Mouse (Mus musculus) heart, embryonic 14.5 days (tissue): ENCODE measurements around the gene Gm17018. TPM values are rescaled to one million over a fixed set of nuclear protein-coding genes. Genes with fewer than 3 reads are reported as not detected.

ENCODE experiments used
- ATAC-seq: fragments of 200-750 bp; cut with Nextera tagmentation; 2 replicates; pipeline ENCODE4 v1.8.0; 2017; ENCODE audit warnings: low read depth, moderate TSS enrichment; ENCODE audit not compliant: insufficient number of reproducible peaks, insufficient read depth, low FRiP score
- H3K27ac ChIP-seq, 2 experiments: fragments of 200-500 bp in 1 of 2; fragments of 300-500 bp in 1 of 2; sonication (generic) in 1 of 2; replicated peaks in 1 of 2; 2 replicates each; pipeline ENCODE4 v1.5.1; 2012 to 2014; ENCODE audit warnings: low read depth in 2 of 2, low read length in 2 of 2, control low read depth in 1 of 2, mild to moderate bottlenecking in 1 of 2, mixed read lengths in 1 of 2; ENCODE audit not compliant: control insufficient read depth in 1 of 2, insufficient read depth in 1 of 2
- H3K27me3 ChIP-seq: fragments of 300-500 bp; sonication (generic); 2 replicates; pipeline ENCODE4 v1.6.1; 2014; ENCODE audit warnings: mild to moderate bottlenecking, low read length, control low read depth; ENCODE audit not compliant: control insufficient read depth, insufficient read depth
- H3K36me3 ChIP-seq: fragments of 300-500 bp; sonication (generic); 2 replicates; pipeline ENCODE4 v1.6.1; 2014; ENCODE audit warnings: mild to moderate bottlenecking, control low read depth, low read length, mixed read lengths; ENCODE audit not compliant: control insufficient read depth, insufficient read depth
- H3K4me1 ChIP-seq, 2 experiments: fragments of 200-500 bp in 1 of 2; fragments of 300-500 bp in 1 of 2; sonication (generic) in 1 of 2; 2 replicates each; pipeline ENCODE4 v1.6.1; 2012 to 2014; ENCODE audit warnings: low read length in 2 of 2, control low read depth in 1 of 2, mixed read lengths in 1 of 2; ENCODE audit not compliant: control insufficient read depth in 2 of 2, insufficient read depth in 2 of 2
- H3K4me2 ChIP-seq: fragments of 300-500 bp; sonication (generic); 2 replicates; pipeline ENCODE4 v1.6.1; 2014; ENCODE audit warnings: mild to moderate bottlenecking, low read length
- H3K4me3 ChIP-seq, 2 experiments: fragments of 200-500 bp in 1 of 2; fragments of 300-500 bp in 1 of 2; sonication (generic) in 1 of 2; 2 replicates each; pipeline ENCODE4 v1.5.1; 2012 to 2014; ENCODE audit warnings: low read length in 2 of 2, mild to moderate bottlenecking in 2 of 2, control low read depth in 1 of 2, low read depth in 1 of 2, moderate library complexity in 1 of 2; ENCODE audit not compliant: control insufficient read depth in 1 of 2, insufficient read depth in 1 of 2
- H3K9ac ChIP-seq: fragments of 300-500 bp; sonication (generic); 2 replicates; pipeline ENCODE4 v1.6.1; 2014; ENCODE audit warnings: mild to moderate bottlenecking, low read length
- H3K9me3 ChIP-seq: fragments of 300-500 bp; sonication (generic); 2 replicates; pipeline ENCODE4 v1.6.1; 2016; ENCODE audit warnings: low read length, control low read depth; ENCODE audit not compliant: control insufficient read depth
- WGBS: fragments of 180-500 bp; shearing (Covaris S2); extraction: QIAGEN DNeasy Blood & Tissue Kit; methylation state at CpG from one replicate; pipeline ENCODE4 v1.1.7; 2014; 5-methylcytosine and 5-hydroxymethylcytosine counted together
- polyA plus RNA-seq: library from polyadenylated mRNA; unstranded; fragments of >200 nt; fragmentation: Nextera tagmentation; extraction: Ambion mirVana; gene quantifications from 2 replicates; pipeline ENCODE4 v1.2.1, GENCODE M21; 2014

Gene Gm17018
- polyA plus RNA-seq, 1 experiment from 2014 or later: 38.2 TPM

GRCm38 (mm10) chr19:45549948-45550347 is 10.5 kb upstream of the Gm17018 start:
- Histone ChIP-seq H3K9ac (no peak overlapping the region), H3K36me3 (peaks cover 28% of the 10 kb centered on the region), H3K27ac (no peak overlapping the region), H3K4me2 (no peak overlapping the region), H3K4me3 (no peak overlapping the region), H3K9me3 (no peaks in the 10 kb centered on the region), H3K27me3 (peaks cover 15% of the 10 kb centered on the region), H3K4me1 (no peaks in the 10 kb centered on the region)
- ATAC-seq: no peak
- WGBS: 80% methylated on average over 4 of the region's 4 CpGs

GRCm38 (mm10) chr19:45552187-45552586 is 8.2 kb upstream of the Gm17018 start:
- H3K27ac ChIP-seq: no peak overlapping the region
- no peak overlapping the region for H3K4me3 ChIP-seq
- no peak overlapping the region for H3K9ac ChIP-seq
- no peaks in the 10 kb centered on the region for H3K4me1 ChIP-seq
- ATAC-seq: peak; percentile 12; the same call in 1 of the 2 replicates
- peaks cover 37% of the 10 kb centered on the region for H3K36me3 ChIP-seq
- WGBS: 54% methylated on average over 6 of the region's 6 CpGs
- H3K9me3 ChIP-seq: no peaks in the 10 kb centered on the region
- H3K27me3 ChIP-seq: no peaks in the 10 kb centered on the region
- no peak overlapping the region for H3K4me2 ChIP-seq

- Histone ChIP-seq H3K4me1 (no peaks in the 10 kb centered on the region), H3K9me3 (no peaks in the 10 kb centered on the region), H3K4me2 (no peak overlapping the region), H3K9ac (no peak overlapping the region), H3K4me3 (no peak overlapping the region), H3K27me3 (no peaks in the 10 kb centered on the region), H3K27ac (no peak overlapping the region), H3K36me3 (peaks cover 47% of the 10 kb centered on the region)
- ATAC-seq: no peak
- WGBS: 93% methylated on average over 11 of the region's 11 CpGs
Measured at GRCm38 (mm10) chr19:45554136-45554535, 6.3 kb upstream of the Gm17018 start.

GRCm38 (mm10) chr19:45565925-45566715 is 5.7 kb downstream of the Gm17018 start:
- Histone ChIP-seq H3K27ac (no peak overlapping the region), H3K4me3 (no peak overlapping the region), H3K9me3 (no peaks in the 10 kb centered on the region), H3K27me3 (no peaks in the 10 kb centered on the region), H3K36me3 (0 out of 2 replicates have a peak, but pooled peaks cover 4% of the 10 kb centered on the region), H3K4me1 (no peaks in the 10 kb centered on the region), H3K9ac (no peak overlapping the region), H3K4me2 (no peak overlapping the region)
- no peak for ATAC-seq
- WGBS: 64% methylated on average over 15 of the region's 15 CpGs

- H3K9ac ChIP-seq: no peak overlapping the region
- no peaks in the 10 kb centered on the region for H3K4me1 ChIP-seq
- H3K27me3 ChIP-seq: no peaks in the 10 kb centered on the region
- WGBS: 49% methylated on average over 14 of the region's 14 CpGs
- H3K4me3 ChIP-seq: no peak overlapping the region
- no peak for ATAC-seq
- H3K4me2 ChIP-seq: no peak overlapping the region
- H3K9me3 ChIP-seq: no peaks in the 10 kb centered on the region
- H3K27ac ChIP-seq: no peak overlapping the region
- peaks cover 14% of the 10 kb centered on the region for H3K36me3 ChIP-seq
Measured at GRCm38 (mm10) chr19:45567367-45567766, 7.0 kb downstream of the Gm17018 start.

GRCm38 (mm10) chr19:45573033-45573432 is 12.6 kb downstream of the Gm17018 start:
- Histone ChIP-seq H3K36me3 (peaks cover 34% of the 10 kb centered on the region), H3K4me3 (no peak overlapping the region), H3K27me3 (no peaks in the 10 kb centered on the region), H3K9me3 (no peaks in the 10 kb centered on the region), H3K9ac (no peak overlapping the region), H3K27ac (no peak overlapping the region), H3K4me2 (no peak overlapping the region), H3K4me1 (peaks cover 24 to 32% of the 10 kb centered on the region in 2 experiments)
- ATAC-seq: no peak
- 76% methylated on average over 6 of the region's 6 CpGs for WGBS

GRCm38 (mm10) chr19:45573861-45574267 is 13.4 kb downstream of the Gm17018 start:
- no peak overlapping the region for H3K4me2 ChIP-seq
- H3K4me3 ChIP-seq: no peak overlapping the region
- WGBS: 12% methylated on average over 6 of the region's 6 CpGs
- H3K9ac ChIP-seq: no peak overlapping the region
- H3K27me3 ChIP-seq: no peaks in the 10 kb centered on the region
- H3K27ac ChIP-seq: no peak overlapping the region
- ATAC-seq: no peak
- no peaks in the 10 kb centered on the region for H3K9me3 ChIP-seq
- peaks cover 42% of the 10 kb centered on the region for H3K36me3 ChIP-seq
- H3K4me1 ChIP-seq: peaks cover 25 to 32% of the 10 kb centered on the region in 2 experiments
